Mouse (Mus musculus): Measurements from ENCODE around the gene Nsf.

Nsf gene

GRCm38 (mm10) chr11:103940887-103941286, 13.0 kb downstream of the Nsf start:
- DNase-seq (ENCODE audit: low spot score) = no peak

- no peak for DNase-seq (ENCODE audit: low spot score)
Observed at GRCm38 (mm10) chr11:103937976-103938728, 15.7 kb downstream of the Nsf start.

GRCm38 (mm10) chr11:103937451-103937850, 16.4 kb downstream of the Nsf start:
- DNase-seq (ENCODE audit: low spot score) = no peak

- DNase-seq (ENCODE audit: low spot score) = no peak
Observed at GRCm38 (mm10) chr11:103935717-103936116, 18.1 kb downstream of the Nsf start.

GRCm38 (mm10) chr11:103933886-103934285, 20.0 kb downstream of the Nsf start:
- no peak for DNase-seq (ENCODE audit: low spot score)

GRCm38 (mm10) chr11:103923957-103924356, 29.9 kb downstream of the Nsf start:
- no peak for DNase-seq (ENCODE audit: low spot score)

GRCm38 (mm10) chr11:103923272-103923671, 30.6 kb downstream of the Nsf start:
- DNase-seq (ENCODE audit: low spot score) = no peak

GRCm38 (mm10) chr11:103922812-103923211, 31.0 kb downstream of the Nsf start:
- no peak for DNase-seq (ENCODE audit: low spot score)

GRCm38 (mm10) chr11:103920665-103921064, 33.2 kb downstream of the Nsf start:
- no peak for DNase-seq (ENCODE audit: low spot score)

GRCm38 (mm10) chr11:103916807-103917206, 37.0 kb downstream of the Nsf start:
- DNase-seq (ENCODE audit: low spot score) = no peak

GRCm38 (mm10) chr11:103915686-103916085, 38.2 kb downstream of the Nsf start:
- DNase-seq (ENCODE audit: low spot score) = no peak

- no peak for DNase-seq (ENCODE audit: low spot score)
Observed at GRCm38 (mm10) chr11:103910993-103911585, 42.8 kb downstream of the Nsf start.

- DNase-seq (ENCODE audit: low spot score) = no peak
Observed at GRCm38 (mm10) chr11:103910531-103910930, 43.3 kb downstream of the Nsf start.

GRCm38 (mm10) chr11:103909809-103910208, 44.0 kb downstream of the Nsf start:
- DNase-seq (ENCODE audit: low spot score) = no peak

GRCm38 (mm10) chr11:103909396-103909795, 44.5 kb downstream of the Nsf start:
- no peak for DNase-seq (ENCODE audit: low spot score)

GRCm38 (mm10) chr11:103906051-103906719, 47.7 kb downstream of the Nsf start:
- DNase-seq (ENCODE audit: low spot score) = no peak

- no peak for DNase-seq (ENCODE audit: low spot score)
Observed at GRCm38 (mm10) chr11:103905506-103905905, 48.4 kb downstream of the Nsf start.

GRCm38 (mm10) chr11:103901581-103901966, 52.3 kb downstream of the Nsf start:
- DNase-seq (ENCODE audit: low spot score) = no peak

- no peak for DNase-seq (ENCODE audit: low spot score)
Observed at GRCm38 (mm10) chr11:103900803-103901580, 52.9 kb downstream of the Nsf start.

GRCm38 (mm10) chr11:103896966-103897750, 56.7 kb downstream of the Nsf start:
- DNase-seq (ENCODE audit: low spot score) = no peak

- DNase-seq (ENCODE audit: low spot score) = no peak
Observed at GRCm38 (mm10) chr11:103896056-103896455, 57.8 kb downstream of the Nsf start.

GRCm38 (mm10) chr11:103892831-103893230, 61.0 kb downstream of the Nsf start:
- DNase-seq (ENCODE audit: low spot score) = no peak

All from yolk sac, embryonic 10.5 days (tissue).